ENCODE assay signal across 8 mouse cellular contexts in the genomic region with DNA sequence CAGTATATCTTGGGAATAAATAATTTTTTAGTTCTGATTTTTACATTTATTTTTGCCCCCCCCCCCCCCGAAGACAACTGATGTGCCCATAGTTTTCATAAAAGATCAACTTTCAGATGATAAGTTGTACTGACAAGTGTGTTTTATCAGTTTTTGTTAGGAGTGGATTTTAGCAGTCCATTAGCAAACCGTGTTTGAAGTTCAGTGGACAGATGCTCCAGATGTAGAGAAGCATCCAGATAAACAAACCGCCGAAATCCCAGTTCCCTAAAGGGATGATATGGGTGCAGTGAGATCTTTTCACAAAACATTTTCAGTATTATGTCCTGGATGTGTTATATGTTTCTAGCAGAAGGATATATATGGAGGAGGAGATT. TPM values are rescaled to one million over a fixed set of nuclear protein-coding genes. Genes with fewer than 3 reads are reported as not detected.
DNase-seq lines count a peak whose midpoint lies in the region; ATAC-seq and TF ChIP-seq lines count a peak whose summit lies in the region.

No protein-coding gene starts in this region.

- DNase-seq in heart, adult 11 months = peak; percentile 50
- no peak for DNase-seq in heart, adult 9 months (ENCODE audit: low spot score in 2 of 2)
- DNase-seq in CH12.LX (ENCODE audit: extremely low read depth) (no peak), MN1 (ENCODE audit: low spot score) (no peak)
- no peak for DNase-seq in liver, embryonic 13.5 days
- no peak for DNase-seq in adrenal gland, adult (ENCODE audit: inconsistent age in 2 of 2, low spot score in 1 of 2)
- no peak for DNase-seq in frontal cortex, postnatal 14 days (ENCODE audit: low spot score in 2 of 2)

- peak overlapping the region; percentile 55 for H3K4me2 ChIP-seq in CH12.LX (ENCODE audit: insufficient read depth, low read depth, poor library complexity, severe bottlenecking)
- H3K4me2 ChIP-seq in forebrain, embryonic 15.5 days (replicated peaks) = peak overlapping the region; percentile 78
- peak overlapping the region; percentile 90 for H3K4me2 ChIP-seq in liver, embryonic 13.5 days

- H3K36me3 ChIP-seq in CH12.LX (replicated peaks in 1 of 2; ENCODE audit: control insufficient read depth in 1 of 2, insufficient read depth in 1 of 2, low read length in 1 of 2) = peaks cover 9 to 26% of the 10 kb centered on the region in 2 experiments
- H3K36me3 ChIP-seq in forebrain, embryonic 15.5 days = peaks cover 16% of the 10 kb centered on the region
- H3K36me3 ChIP-seq in liver, embryonic 13.5 days = peaks cover 16% of the 10 kb centered on the region

- TF ChIP-seq POLR2A in CH12.LX (IDR thresholded peaks at IDR 0.05; ENCODE audit: low read depth, low read length) = no peak

- 34% methylated on average over 4 of the region's 4 CpGs for WGBS in forebrain, embryonic 15.5 days
- 23% methylated on average over 4 of the region's 4 CpGs for WGBS in liver, embryonic 13.5 days (ENCODE audit: insufficient replicate concordance)

- no peak overlapping the region for H3K27ac ChIP-seq in CH12.LX (ENCODE audit: insufficient read depth, low read depth)
- H3K27ac ChIP-seq in forebrain, embryonic 15.5 days (replicated peaks) = no peak overlapping the region
- H3K27ac ChIP-seq in liver, embryonic 13.5 days = no peak overlapping the region

- dilution Hi-C loops in CH12.LX (cut with MboI; ENCODE audit: extremely low pct_ligation_motif_present, extremely low pct_unique_long_range_greater_than_20kb, low sequenced_read_pairs) = no loop called here

- in situ Hi-C loops in CH12.LX (cut with MboI; ENCODE audit: low pct_ligation_motif_present, low pct_unique_long_range_greater_than_20kb, low sequenced_read_pairs) = loop anchor here (5.0 kb wide), 1 partner anchor 258 kb away; no protein-coding TSS in a partner anchor

- H3K4me3 ChIP-seq in CH12.LX (replicated peaks in 1 of 3; ENCODE audit: low read depth in 2 of 3, low read length in 2 of 3, poor library complexity in 1 of 3) = peak overlapping the region in 2 of 3 experiments; percentile 60 to 76
- peak overlapping the region; percentile 63 for H3K4me3 ChIP-seq in forebrain, embryonic 15.5 days
- H3K4me3 ChIP-seq in liver, embryonic 13.5 days (replicated peaks) = peak overlapping the region; percentile 68

- no peak for TF ChIP-seq CTCF in CH12.LX (conservative IDR thresholded peaks at IDR 0.05 in 1 of 2, IDR thresholded peaks at IDR 0.05 in 1 of 2; ENCODE audit: low read depth in 2 of 2, low read length in 2 of 2)

- ATAC-seq in forebrain, embryonic 15.5 days (replicated peaks) = no peak
- no peak for ATAC-seq in liver, embryonic 13.5 days (ENCODE audit: low read depth)

- H3K4me1 ChIP-seq in CH12.LX (ENCODE audit: control insufficient read depth in 1 of 2, insufficient read depth in 2 of 2) = peaks cover 3 to 13% of the 10 kb centered on the region in 2 experiments; a peak in 3 of 4 replicates
- H3K4me1 ChIP-seq in forebrain, embryonic 15.5 days = peaks cover 8% of the 10 kb centered on the region; the same call in 1 of the 2 replicates
- H3K4me1 ChIP-seq in liver, embryonic 13.5 days (replicated peaks) = peaks cover 15% of the 10 kb centered on the region

- H3K79me2 ChIP-seq in CH12.LX (replicated peaks; ENCODE audit: control insufficient read depth, extremely low read depth, insufficient read depth, poor library complexity, severe bottlenecking) = no peaks in the 10 kb centered on the region

- no peaks in the 10 kb centered on the region for H3K27me3 ChIP-seq in CH12.LX (replicated peaks)
- no peaks in the 10 kb centered on the region for H3K27me3 ChIP-seq in forebrain, embryonic 15.5 days
- H3K27me3 ChIP-seq in liver, embryonic 13.5 days = no peaks in the 10 kb centered on the region

- TF ChIP-seq RAD21 in CH12.LX (IDR thresholded peaks at IDR 0.05; ENCODE audit: low read depth, low read length) = no peak

- peak overlapping the region; percentile 68 for H3K9ac ChIP-seq in CH12.LX (ENCODE audit: insufficient read depth, low read depth)
- peak overlapping the region; percentile 83; the same call in 1 of the 2 replicates for H3K9ac ChIP-seq in forebrain, embryonic 15.5 days (replicated peaks)
- peak overlapping the region; percentile 83 for H3K9ac ChIP-seq in liver, embryonic 13.5 days

- H3K9me3 ChIP-seq in CH12.LX (replicated peaks; ENCODE audit: low read length) = no peaks in the 10 kb centered on the region
- no peaks in the 10 kb centered on the region for H3K9me3 ChIP-seq in forebrain, embryonic 15.5 days
- no peaks in the 10 kb centered on the region for H3K9me3 ChIP-seq in liver, embryonic 13.5 days (replicated peaks)

- no peak for TF ChIP-seq EP300 in CH12.LX (IDR thresholded peaks at IDR 0.05; ENCODE audit: low read length)

TF ChIP-seq in CH12.LX, 34 proteins besides CTCF, POLR2A, EP300 and RAD21:
- TF ChIP-seq PAX5 (IDR thresholded peaks at IDR 0.05; ENCODE audit: low read length) = no peak
- no peak for TF ChIP-seq ZNF384 (IDR thresholded peaks at IDR 0.05; ENCODE audit: low read depth, low read length)
- no peak for TF ChIP-seq POLR2AphosphoS2 (IDR thresholded peaks at IDR 0.05; ENCODE audit: low read depth, low read length)
- no peak for TF ChIP-seq IRF4 (IDR thresholded peaks at IDR 0.05; ENCODE audit: low read depth, low read length)
- no peak for TF ChIP-seq MXI1 (IDR thresholded peaks at IDR 0.05; ENCODE audit: low read depth, low read length)
- TF ChIP-seq ZC3H11A (IDR thresholded peaks at IDR 0.05; ENCODE audit: low read depth, low read length) = no peak
- TF ChIP-seq KAT2A (IDR thresholded peaks at IDR 0.05; ENCODE audit: insufficient replicate concordance, low read length) = no peak
- TF ChIP-seq ELF1 (IDR thresholded peaks at IDR 0.05; ENCODE audit: low read depth, low read length) = no peak
- no peak for TF ChIP-seq CHD1 (IDR thresholded peaks at IDR 0.05; ENCODE audit: low read depth, low read length)
- TF ChIP-seq SIN3A (IDR thresholded peaks at IDR 0.05; ENCODE audit: low read length) = no peak
- no peak for TF ChIP-seq TBP (conservative IDR thresholded peaks at IDR 0.05; ENCODE audit: low read depth, low read length)
- no peak for TF ChIP-seq E2F4 (IDR thresholded peaks at IDR 0.05; ENCODE audit: insufficient replicate concordance, low read depth, low read length)
- TF ChIP-seq USF1 (IDR thresholded peaks at IDR 0.05; ENCODE audit: low read depth, low read length) = no peak
- TF ChIP-seq GABPA (IDR thresholded peaks at IDR 0.05; ENCODE audit: insufficient replicate concordance, low read depth, low read length) = no peak
- TF ChIP-seq TCF12 (IDR thresholded peaks at IDR 0.05; ENCODE audit: low read depth, low read length) = no peak
- TF ChIP-seq USF2 (conservative IDR thresholded peaks at IDR 0.05; ENCODE audit: low read depth, low read length) = no peak
- no peak for TF ChIP-seq BHLHE40 (IDR thresholded peaks at IDR 0.05; ENCODE audit: low read depth, low read length)
- no peak for TF ChIP-seq ZMIZ1 (IDR thresholded peaks at IDR 0.05; ENCODE audit: low read depth, low read length)

RNA-seq across cellular contexts. Expression of a gene that starts 1.5 kb away (rescaled TPM):
- total RNA-seq in CH12.LX (2012; rRNA removed) (1.5 and 2.0 TPM in 2 replicates), CH12.LX (2014; rRNA removed) (0.69 and 1.4 TPM in 2 replicates)
- 1.3 and 2.0 TPM in 2 replicates for polyA plus RNA-seq in CH12.LX (2012; ENCODE audit: insufficient read length, low read depth)
- polyA plus RNA-seq in forebrain, embryonic 15.5 days (2015; fragmentation: Nextera tagmentation; extraction: Ambion mirVana) = 2.7 and 3.8 TPM in 2 replicates
- polyA plus RNA-seq in liver, embryonic 13.5 days (2015; fragmentation: Nextera tagmentation; extraction: Ambion mirVana) = 0.51 and 1.6 TPM in 2 replicates

RNA-seq across cellular contexts. Expression of a gene that starts 18.5 kb away (rescaled TPM):
- total RNA-seq in CH12.LX (2012; rRNA removed) (475 and 482 TPM in 2 replicates), CH12.LX (2014; rRNA removed) (874 and 992 TPM in 2 replicates)
- 512 and 569 TPM in 2 replicates for polyA plus RNA-seq in CH12.LX (2012; ENCODE audit: insufficient read length, low read depth)
- polyA plus RNA-seq in forebrain, embryonic 15.5 days (2015; fragmentation: Nextera tagmentation; extraction: Ambion mirVana) = 322 and 335 TPM in 2 replicates
- polyA plus RNA-seq in liver, embryonic 13.5 days (2015; fragmentation: Nextera tagmentation; extraction: Ambion mirVana) = 206 and 239 TPM in 2 replicates

RNA-seq across cellular contexts. Expression of a gene that starts 26.6 kb away (rescaled TPM):
- total RNA-seq in CH12.LX (2012; rRNA removed) (109 and 127 TPM in 2 replicates), CH12.LX (2014; rRNA removed) (163 and 192 TPM in 2 replicates)
- 113 and 137 TPM in 2 replicates for polyA plus RNA-seq in CH12.LX (2012; ENCODE audit: insufficient read length, low read depth)
- polyA plus RNA-seq in forebrain, embryonic 15.5 days (2015; fragmentation: Nextera tagmentation; extraction: Ambion mirVana) = 235 and 252 TPM in 2 replicates
- 209 and 224 TPM in 2 replicates for polyA plus RNA-seq in liver, embryonic 13.5 days (2015; fragmentation: Nextera tagmentation; extraction: Ambion mirVana)

RNA-seq across cellular contexts. Expression of a gene that starts 26.9 kb away (rescaled TPM):
- 30.8 and 32.6 TPM in 2 replicates for total RNA-seq in CH12.LX (2012; rRNA removed)
- 93.3 and 101 TPM in 2 replicates for total RNA-seq in CH12.LX (2014; rRNA removed)
- polyA plus RNA-seq in CH12.LX (2012; ENCODE audit: insufficient read length, low read depth) = 47.3 and 59.5 TPM in 2 replicates
- polyA plus RNA-seq in forebrain, embryonic 15.5 days (2015; fragmentation: Nextera tagmentation; extraction: Ambion mirVana) = 3.4 and 3.5 TPM in 2 replicates
- 6.8 and 9.0 TPM in 2 replicates for polyA plus RNA-seq in liver, embryonic 13.5 days (2015; fragmentation: Nextera tagmentation; extraction: Ambion mirVana)

RNA-seq across cellular contexts. Expression of a gene that starts 37.0 kb away (rescaled TPM):
- total RNA-seq in CH12.LX (2012; rRNA removed) = 4.0 and 4.4 TPM in 2 replicates
- total RNA-seq in CH12.LX (2014; rRNA removed) = 4.7 and 4.8 TPM in 2 replicates
- polyA plus RNA-seq in CH12.LX (2012; ENCODE audit: insufficient read length, low read depth) = 9.3 and 12.9 TPM in 2 replicates
- polyA plus RNA-seq in forebrain, embryonic 15.5 days (2015; fragmentation: Nextera tagmentation; extraction: Ambion mirVana) = 5.8 and 6.1 TPM in 2 replicates
- 2.2 and 2.8 TPM in 2 replicates for polyA plus RNA-seq in liver, embryonic 13.5 days (2015; fragmentation: Nextera tagmentation; extraction: Ambion mirVana)
